Mouse (Mus musculus) embryo, embryonic 11.5 days (tissue): ENCODE data around the gene Adgrl1.
"Not testable (repeated sequence)": the region's sequence is repeated elsewhere in the genome, so short reads cannot be mapped to it uniquely, and the experiment has no call there.

ENCODE experiments used
- DNase-seq: peaks from one replicate; pipeline ENCODE4 v3.0.0-alpha.2; 2012; ENCODE audit warnings: low read depth, low spot score

The Adgrl1 gene

GRCm38 (mm10) chr8:83955106-83955957 lies 55.4 kb downstream of the Adgrl1 start, which contains the start of the genes Gm10644 and Asf1b:
Gene Gm10644, minus strand, starts transcription at chr8:83955205.
Gene Asf1b, plus strand, starts transcription at chr8:83955507.
- peak; percentile 100 for DNase-seq

- no peak for DNase-seq
Measured at GRCm38 (mm10) chr8:83955958-83956218, 56.0 kb downstream of the Adgrl1 start.

DNA sequence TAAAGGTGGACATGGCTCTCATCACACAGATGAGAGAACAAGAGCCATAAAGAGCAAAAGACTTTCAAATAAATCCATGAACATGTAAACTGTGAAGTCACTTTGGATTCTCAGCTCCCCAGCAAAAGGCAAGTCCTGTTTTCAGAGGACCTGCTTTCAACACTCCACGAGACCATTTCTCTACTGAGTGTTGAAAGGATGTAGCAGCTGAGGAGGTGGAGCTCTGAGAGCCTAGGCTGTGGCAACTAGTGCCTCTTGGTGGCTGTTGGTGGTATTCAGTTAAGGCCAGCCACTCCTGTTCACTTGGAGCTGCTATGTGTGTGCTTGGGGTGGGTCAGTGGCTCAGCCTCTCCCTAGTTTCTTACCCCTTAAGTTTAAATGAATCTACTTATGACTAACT lies 56.9 kb downstream of the Adgrl1 start:
- DNase-seq = no peak

- DNase-seq = no peak
Measured at GRCm38 (mm10) chr8:83964015-83964765, 64.3 kb downstream of the Adgrl1 start.

GRCm38 (mm10) chr8:83967701-83968100 lies 67.8 kb downstream of the Adgrl1 start:
- DNase-seq = no peak

DNA sequence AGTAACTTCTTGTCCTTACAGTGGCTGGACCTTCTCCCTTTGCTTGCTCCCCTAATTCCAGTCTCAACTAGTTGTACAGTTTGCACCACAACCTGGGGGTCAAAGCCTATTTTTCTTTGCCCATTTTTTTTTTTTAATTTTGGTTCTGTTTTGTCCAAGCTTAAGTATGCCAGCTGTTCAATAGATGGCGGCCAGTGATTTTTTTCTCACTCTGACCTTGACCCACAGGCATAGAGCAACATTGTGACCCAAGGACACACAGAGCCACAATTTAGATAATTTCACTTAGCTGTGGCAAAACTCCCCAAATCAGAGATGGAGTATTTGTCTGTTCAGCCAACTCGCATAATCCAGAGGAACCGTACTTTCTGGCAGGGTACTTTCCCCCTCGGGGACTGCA lies 71.2 kb downstream of the Adgrl1 start:
- no peak for DNase-seq

DNA sequence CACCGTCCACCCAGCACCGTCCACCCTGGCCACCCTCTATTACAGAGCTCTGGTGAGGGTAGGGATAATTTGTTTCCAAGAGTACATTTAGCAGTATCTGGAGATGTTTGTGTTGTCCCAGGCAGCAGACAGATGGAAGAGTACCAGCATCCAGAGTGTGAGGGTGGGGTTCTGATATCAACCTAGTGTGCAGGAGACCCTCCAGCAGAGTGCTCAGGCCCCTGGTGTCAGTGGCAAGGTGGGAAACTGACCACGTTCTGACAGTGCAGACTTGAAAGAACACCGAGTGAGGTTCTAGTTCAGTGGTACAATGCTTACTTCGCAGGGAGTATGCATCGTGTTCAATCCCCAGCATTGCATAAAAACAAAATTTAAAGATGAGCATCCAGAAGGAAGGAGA lies 71.8 kb downstream of the Adgrl1 start:
- no peak for DNase-seq

DNA sequence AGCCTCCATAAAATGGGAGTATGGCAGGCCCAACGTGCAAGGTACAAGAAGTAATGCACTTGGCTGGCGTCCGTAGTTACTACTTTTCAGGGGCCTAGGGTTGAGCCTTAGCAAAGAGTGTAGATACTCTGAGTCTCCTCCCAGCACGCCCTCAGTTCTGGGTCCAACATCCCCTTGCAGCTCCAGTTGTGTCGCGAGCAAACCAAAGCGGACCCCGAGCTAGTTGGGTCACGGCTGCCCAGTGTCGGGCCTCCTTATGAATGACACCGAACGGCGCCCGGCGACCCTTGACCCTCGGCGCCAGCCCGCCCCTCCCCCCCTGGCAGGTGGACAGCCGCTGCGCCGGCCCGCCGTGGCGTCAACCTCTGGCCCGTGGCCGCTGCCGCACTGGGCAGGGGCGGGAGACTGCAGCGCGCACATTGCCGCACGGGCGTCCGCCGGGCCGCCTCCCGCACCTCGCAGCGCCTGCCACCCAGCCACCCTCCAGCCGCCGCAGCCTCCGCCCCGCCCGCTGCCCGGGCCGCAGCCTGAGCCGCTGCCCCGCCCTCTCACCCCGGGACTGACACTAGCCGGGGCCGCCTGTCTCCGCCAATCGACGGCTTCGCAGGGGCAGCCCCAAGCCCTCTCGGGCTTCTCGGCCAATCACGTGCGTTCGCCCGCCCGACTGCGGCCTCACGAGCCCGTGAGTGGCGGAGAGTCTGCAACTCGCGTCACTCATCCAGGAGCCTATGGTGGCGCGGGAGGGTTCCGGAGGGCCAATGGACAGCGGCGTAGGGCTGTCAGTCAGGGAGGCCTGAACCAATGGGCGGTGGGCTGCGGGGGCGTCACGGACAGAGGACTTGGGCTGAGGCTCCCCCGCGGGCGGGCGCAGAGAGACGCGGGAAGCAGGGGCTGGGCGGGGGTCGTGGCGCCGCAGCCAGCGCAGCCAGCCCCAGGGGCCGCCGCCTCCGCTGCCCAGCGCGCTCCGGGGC lies 72.5 kb downstream of the Adgrl1 start, which contains the start of gene Prkaca:
Prkaca (plus strand) TSS at position 844 of the 971 bp plus-strand sequence.
- DNase-seq = peak; percentile 98

DNA sequence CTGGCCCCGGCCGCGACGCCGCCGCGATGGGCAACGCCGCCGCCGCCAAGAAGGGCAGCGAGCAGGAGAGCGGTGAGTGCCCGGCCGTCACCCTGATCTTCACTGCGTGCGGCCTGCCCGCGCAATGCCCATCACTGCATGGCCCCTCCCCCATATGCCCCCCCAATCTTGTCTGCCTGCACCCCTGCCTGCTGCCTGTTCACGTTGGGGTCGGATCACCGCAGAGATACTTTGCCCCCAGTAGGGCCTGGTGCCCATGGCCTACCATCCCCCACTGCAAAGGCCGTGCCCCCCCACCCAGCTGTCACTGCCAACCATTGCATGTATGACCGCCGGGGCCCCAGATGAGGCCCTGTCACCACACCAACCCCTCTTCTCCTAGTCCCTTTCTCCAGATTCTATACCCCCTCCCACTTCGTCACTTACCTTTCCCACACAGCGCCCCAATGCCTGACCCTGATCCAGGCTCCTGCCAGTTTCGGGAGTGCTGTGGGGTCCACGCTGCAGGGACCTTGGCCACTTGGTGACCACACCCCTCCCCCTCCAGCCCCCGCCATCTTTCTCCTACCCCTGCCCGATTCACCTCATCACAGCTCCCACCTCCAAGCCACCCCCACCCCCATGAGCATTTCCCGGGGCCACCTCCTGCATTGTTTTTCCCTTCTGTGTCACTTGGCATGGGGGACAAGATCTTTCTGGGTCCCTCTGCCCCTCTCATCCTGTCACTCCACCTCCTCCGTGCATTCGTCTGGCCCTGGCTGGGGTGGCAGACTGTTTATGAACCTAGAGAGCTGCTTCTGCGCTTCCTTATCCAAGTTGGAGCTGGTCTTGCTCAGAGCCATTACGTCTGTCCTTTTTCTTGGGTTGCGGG lies 73.5 kb downstream of the Adgrl1 start:
- DNase-seq = no peak

DNA sequence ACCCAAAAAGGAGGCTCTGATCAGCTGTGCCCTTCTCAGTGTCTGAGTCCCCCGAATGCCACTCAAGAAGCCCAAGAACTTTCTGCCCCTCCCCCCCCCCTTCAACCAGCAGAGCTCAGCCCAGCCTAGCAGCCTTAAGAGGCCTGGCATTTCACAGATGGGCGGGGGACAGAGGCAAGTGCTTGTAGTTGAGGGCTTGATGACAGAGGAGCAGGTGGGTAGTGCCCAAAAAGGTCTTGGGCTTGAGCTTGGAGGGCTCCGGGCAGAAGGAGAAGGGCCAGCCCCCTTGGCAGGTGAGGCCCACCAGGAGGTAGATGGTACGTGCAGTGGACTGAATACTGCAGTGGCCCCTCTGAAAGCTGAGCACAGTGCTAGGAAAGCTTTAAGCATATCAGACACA lies 74.6 kb downstream of the Adgrl1 start:
- no peak for DNase-seq

GRCm38 (mm10) chr8:83976101-83976630 lies 76.3 kb downstream of the Adgrl1 start:
- DNase-seq = no peak

- DNase-seq = no peak
Measured at GRCm38 (mm10) chr8:83976779-83977350, 77.0 kb downstream of the Adgrl1 start.

GRCm38 (mm10) chr8:83977646-83978045 lies 77.7 kb downstream of the Adgrl1 start:
- DNase-seq = no peak

- no peak for DNase-seq
Measured at GRCm38 (mm10) chr8:83978200-83978599, 78.3 kb downstream of the Adgrl1 start.

DNA sequence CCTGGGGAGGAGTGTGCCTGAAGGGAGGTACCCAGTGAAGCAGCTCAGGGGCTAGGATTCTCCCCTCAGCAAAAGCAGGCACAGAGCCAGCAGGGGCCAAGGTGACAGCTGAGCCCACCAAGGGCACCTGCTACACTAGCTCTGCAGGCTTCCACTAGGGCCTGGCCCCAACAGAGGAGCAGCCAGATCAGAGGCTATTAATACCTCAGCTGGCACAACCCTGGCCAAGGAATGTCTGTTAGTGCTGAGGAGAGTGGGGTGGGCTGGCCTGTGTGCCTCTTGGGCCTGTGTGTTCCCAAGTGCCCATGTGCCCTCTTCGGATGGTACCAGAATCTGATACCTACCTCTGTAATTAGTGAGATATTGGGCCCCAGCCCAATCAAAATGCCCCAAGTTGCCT lies 80.3 kb downstream of the Adgrl1 start:
- DNase-seq = no peak

GRCm38 (mm10) chr8:83980845-83981244 lies 80.9 kb downstream of the Adgrl1 start:
- no peak for DNase-seq

- DNase-seq = no peak
Measured at GRCm38 (mm10) chr8:83981533-83981932, 81.6 kb downstream of the Adgrl1 start.

DNA sequence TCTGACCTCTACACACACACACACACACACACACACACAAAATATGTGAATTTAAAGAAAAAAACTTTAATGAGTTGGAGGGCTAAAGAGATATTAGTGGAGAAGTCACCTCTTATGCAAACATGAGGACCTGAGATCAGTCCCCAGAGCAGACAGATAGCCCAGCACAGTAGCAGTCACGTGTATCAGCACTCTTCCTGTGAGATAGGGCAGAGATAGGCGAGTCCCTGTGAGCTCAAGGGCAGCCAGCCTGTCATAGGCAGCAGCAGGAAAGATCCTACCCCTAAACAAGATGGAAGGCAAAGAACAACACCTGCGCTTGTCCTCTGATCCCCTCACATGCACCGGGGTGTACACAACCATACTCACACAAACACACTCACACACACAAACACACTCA lies 82.5 kb downstream of the Adgrl1 start:
- DNase-seq = no peak

DNA sequence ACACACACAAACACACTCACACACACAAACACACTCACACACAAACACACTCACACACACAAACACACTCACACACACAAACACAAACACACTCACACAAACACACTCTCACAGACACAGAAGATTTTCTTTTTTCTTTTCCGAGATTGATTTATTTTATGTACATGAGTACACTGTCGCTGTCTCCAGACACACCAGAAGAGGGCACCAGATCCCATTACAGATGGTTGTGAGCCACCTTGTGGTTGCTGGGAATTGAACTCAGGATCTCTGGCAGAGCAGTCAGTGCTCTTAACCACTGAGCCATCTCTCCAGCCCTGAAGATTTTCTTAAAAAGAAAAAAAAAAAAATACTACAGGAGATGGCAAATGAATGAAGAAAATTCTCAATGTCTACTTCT lies 83.3 kb downstream of the Adgrl1 start:
- DNase-seq = not testable (repeated sequence)

GRCm38 (mm10) chr8:83989243-83989642 lies 89.3 kb downstream of the Adgrl1 start:
- no peak for DNase-seq
